Mouse (Mus musculus): Measurements from ENCODE around the gene Fam160b1.

Gene Fam160b1

DNA sequence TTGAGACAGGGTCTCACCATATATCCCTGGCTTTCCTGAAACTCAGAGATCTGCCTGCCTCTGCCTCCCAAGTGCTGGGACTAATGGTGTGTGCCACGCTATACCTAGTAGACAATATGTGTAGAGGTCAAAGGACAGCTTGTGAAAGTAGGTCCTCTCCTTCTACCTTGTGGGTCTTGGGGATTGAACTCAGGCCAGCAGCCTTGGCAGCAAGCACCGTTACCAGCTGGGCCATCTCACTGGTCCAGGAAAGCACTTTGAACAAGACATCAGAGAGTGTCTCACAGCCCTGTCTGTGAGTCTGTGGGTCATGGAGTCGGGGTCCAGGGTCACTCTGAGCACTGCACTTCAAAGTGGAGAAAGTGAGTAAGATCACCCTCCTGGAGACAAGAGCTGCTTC is 68.2 kb downstream of the Fam160b1 start:
- no peak for DNase-seq

DNA sequence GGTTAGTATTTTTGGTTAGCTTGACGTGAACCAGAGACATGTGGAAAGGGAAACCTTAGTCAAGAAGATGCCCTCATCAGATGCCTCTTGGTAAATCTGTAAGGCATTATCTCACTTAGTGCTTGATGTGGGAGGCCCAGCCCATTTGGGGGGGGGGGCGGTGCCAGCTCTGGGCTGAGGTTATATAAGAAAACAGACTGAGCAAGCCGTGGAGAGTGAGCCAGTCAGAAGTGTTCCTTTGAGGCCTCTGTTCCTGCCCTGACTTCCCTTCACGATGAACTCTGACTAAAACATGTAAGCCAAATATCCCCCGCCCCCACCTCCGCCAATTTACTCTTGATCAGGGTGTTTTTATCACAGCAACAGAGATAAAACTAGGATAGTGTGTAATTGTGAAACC is 69.4 kb downstream of the Fam160b1 start:
- no peak for DNase-seq

DNA sequence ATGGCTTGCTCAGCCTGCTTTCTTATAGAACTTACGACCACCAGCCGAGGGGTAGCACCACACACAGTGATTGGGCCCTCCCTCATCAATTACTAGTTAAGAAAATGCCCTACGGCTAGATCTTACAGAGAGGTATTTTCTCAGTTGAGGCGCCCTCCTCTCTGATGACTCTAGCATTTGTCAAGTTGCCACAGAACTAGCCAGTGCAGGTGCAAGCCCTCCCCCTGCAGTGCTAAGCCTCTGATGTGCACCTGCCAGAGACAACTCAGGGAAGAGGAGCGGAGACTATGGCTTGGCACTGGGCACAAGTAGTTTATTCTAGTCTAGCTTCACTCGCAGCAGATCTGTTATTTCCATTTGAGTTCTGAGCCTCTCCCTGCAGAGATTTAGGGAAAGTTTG is 71.0 kb downstream of the Fam160b1 start:
- DNase-seq, result no peak

DNA sequence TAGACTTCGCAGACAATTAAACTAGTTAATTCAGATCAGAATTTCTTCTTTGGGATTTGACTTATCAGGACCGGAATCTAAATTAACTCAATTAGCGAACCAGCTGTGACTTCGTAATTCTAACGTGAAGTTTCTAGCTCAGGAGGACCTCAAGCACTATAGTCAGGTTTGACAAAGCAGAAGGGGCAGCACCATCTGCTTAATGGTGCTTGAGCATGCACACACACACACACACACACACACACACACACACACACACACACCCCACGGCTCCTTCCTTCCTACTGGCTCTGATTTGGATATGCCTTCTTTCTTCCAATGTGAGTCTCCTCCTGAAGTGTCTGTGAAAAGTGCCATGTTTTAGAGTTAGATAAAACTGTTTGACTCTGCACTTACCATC is 73.5 kb downstream of the Fam160b1 start:
- DNase-seq, result no peak

DNA sequence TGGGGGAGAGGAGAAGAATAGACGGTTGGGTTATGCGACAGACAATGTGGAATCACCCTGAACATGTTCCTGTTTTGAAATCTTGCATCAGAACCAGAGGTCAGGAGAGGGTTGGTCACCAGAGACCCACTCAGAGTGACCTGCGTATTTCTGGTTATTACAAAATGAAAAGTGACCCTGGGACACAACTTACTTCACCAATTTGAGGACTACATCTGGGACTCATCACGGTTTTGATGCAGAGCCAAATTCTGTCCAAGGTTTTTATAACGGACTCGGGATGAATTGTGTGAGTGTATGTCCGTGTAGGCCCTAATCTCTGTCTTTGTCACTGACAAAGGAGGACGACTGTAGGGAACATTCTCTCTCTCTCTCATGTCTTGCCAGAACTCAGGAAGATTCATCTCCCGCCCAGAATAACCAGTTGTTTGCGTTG is 76.1 kb downstream of the Fam160b1 start:
- DNase-seq, result no peak

DNA sequence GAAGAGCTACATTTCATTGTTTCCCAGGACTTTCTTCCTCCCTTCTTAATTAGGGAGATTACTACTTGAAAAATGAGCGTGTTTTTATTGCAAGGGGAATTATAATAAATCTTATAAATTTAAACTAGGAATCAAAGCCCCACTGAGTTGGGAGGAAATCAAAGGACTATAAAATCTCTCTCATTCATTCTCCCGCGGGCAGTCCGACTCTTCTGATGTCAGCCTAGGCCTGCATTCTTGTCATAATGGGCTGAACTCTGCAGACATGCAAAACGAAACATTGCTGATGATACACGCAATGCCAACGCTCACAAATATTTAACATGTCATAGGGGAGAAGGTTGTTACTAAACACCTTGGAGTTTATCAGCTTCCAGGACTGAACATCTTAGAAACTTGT is 76.6 kb downstream of the Fam160b1 start:
- DNase-seq, result no peak

All from B cell, adult 2 months (primary cell).